ENCODE assay signal across 9 mouse cellular contexts in genomic region chr2:28688431-28688830, GRCm38 (mm10). TPM values are rescaled to one million over a fixed set of nuclear protein-coding genes. Genes with fewer than 3 reads are reported as not detected.
DNase-seq lines count a peak whose midpoint lies in the region; ATAC-seq and TF ChIP-seq lines count a peak whose summit lies in the region.
"Had no signal": no experiment of that assay in that cellular context is flagged by ENCODE, and none has a peak within 500 bp of the region (broad histone marks: within the 10 kb centered on the region; RNA-seq: fewer than 3 reads in every experiment).

No protein-coding gene starts in this region.

- TF ChIP-seq EP300 in lung, postnatal 0 days (IDR thresholded peaks at IDR 0.05) = no peak

- TF ChIP-seq POLR2A in cerebellum, adult 2 months (IDR thresholded peaks at IDR 0.05; ENCODE audit: borderline replicate concordance, insufficient read depth, low read length) = no peak
- TF ChIP-seq POLR2A in bone marrow macrophage, adult 2 months (IDR thresholded peaks at IDR 0.05; ENCODE audit: borderline replicate concordance, low read depth, low read length) = no peak

- intact Hi-C loops in left cerebral cortex, postnatal 4 days (cut with DNase I) = loop anchor here (10.0 kb wide), 1 partner anchor 156 kb away; the partner anchor contains the start of genes Ddx31 and Gtf3c4
- intact Hi-C loops in left cerebral cortex, postnatal 36 days (cut with DNase I) = loop anchor here (5.0 kb wide), 1 partner anchor 154 kb away; the partner anchor contains the start of genes Ddx31 and Gtf3c4

- WGBS in cerebellum, adult 2 months = 50% methylated on average over 3 of the region's 3 CpGs
- 33% methylated on average over 3 of the region's 3 CpGs for WGBS in lung, postnatal 0 days

- no peak overlapping the region for H3K4me3 ChIP-seq in cerebellum, adult 2 months (replicated peaks; ENCODE audit: insufficient read depth, low read depth, low read length)
- no peak overlapping the region for H3K4me3 ChIP-seq in bone marrow macrophage, adult 2 months (ENCODE audit: insufficient read depth, low read length)
- H3K4me3 ChIP-seq in lung, postnatal 0 days (ENCODE audit: low read depth, low read length) = no peak overlapping the region
- H3K4me3 ChIP-seq: heart, embryonic 15.5 days had no signal

- H3K27me3 ChIP-seq in cerebellum, adult 2 months (ENCODE audit: control insufficient read depth, insufficient read depth, low read length) = no peaks in the 10 kb centered on the region
- no peaks in the 10 kb centered on the region for H3K27me3 ChIP-seq in lung, postnatal 0 days (replicated peaks; ENCODE audit: insufficient read depth, low read length)
- H3K27me3 ChIP-seq: heart, embryonic 15.5 days had no signal

- TF ChIP-seq CTCF in cerebellum, adult 2 months (IDR thresholded peaks at IDR 0.05; ENCODE audit: borderline replicate concordance, insufficient read depth, low read depth, low read length) = peak; percentile 62
- TF ChIP-seq CTCF in bone marrow macrophage, adult 2 months (IDR thresholded peaks at IDR 0.05; ENCODE audit: low read depth, low read length) = peak; percentile 46; the same call in 1 of the 2 replicates
- TF ChIP-seq CTCF in lung, postnatal 0 days (IDR thresholded peaks at IDR 0.05) = peak; percentile 81

- ATAC-seq in cerebellum, adult (ENCODE audit: insufficient number of reproducible peaks, low FRiP score, low TSS enrichment) = no peak
- no peak; the same call in 1 of the 2 replicates for ATAC-seq in lung, postnatal 0 days

- no peaks in the 10 kb centered on the region for H3K9me3 ChIP-seq in lung, postnatal 0 days (ENCODE audit: low read length)
- H3K9me3 ChIP-seq: heart, embryonic 15.5 days had no signal

- no peak overlapping the region for H3K9ac ChIP-seq in lung, postnatal 0 days (replicated peaks; ENCODE audit: low read depth)
- H3K9ac ChIP-seq: heart, embryonic 15.5 days had no signal

- H3K4me2 ChIP-seq in lung, postnatal 0 days (replicated peaks; ENCODE audit: low read depth, low read length) = no peak overlapping the region
- H3K4me2 ChIP-seq: heart, embryonic 15.5 days had no signal

- no peaks in the 10 kb centered on the region for H3K4me1 ChIP-seq in cerebellum, adult 2 months (ENCODE audit: control insufficient read depth, insufficient read depth, low read length)
- H3K4me1 ChIP-seq in bone marrow macrophage, adult 2 months (ENCODE audit: control insufficient read depth, insufficient read depth, low read length) = no peaks in the 10 kb centered on the region
- H3K4me1 ChIP-seq in lung, postnatal 0 days (ENCODE audit: insufficient read depth, low read depth, low read length) = no peaks in the 10 kb centered on the region
- H3K4me1 ChIP-seq: heart, embryonic 15.5 days had no signal

- peaks cover 18% of the 10 kb centered on the region; the same call in 1 of the 2 replicates for H3K36me3 ChIP-seq in lung, postnatal 0 days (ENCODE audit: insufficient read depth, low read length)

- DNase-seq in cerebellum, adult 2 months = no peak
- DNase-seq in left cerebral cortex, postnatal 4 days = peak; percentile 55
- DNase-seq in left cerebral cortex, postnatal 36 days (ENCODE audit: low spot score in 2 of 2) = no peak
- peak; percentile 42 for DNase-seq in lung, postnatal 0 days (ENCODE audit: low spot score)
- no peak for DNase-seq in ovary, postnatal 36 days (ENCODE audit: low spot score)
- no peak for DNase-seq in frontal cortex, postnatal 14 days (ENCODE audit: low spot score in 2 of 2)

- no peak overlapping the region for H3K27ac ChIP-seq in cerebellum, adult 2 months (ENCODE audit: insufficient read depth, low read length)
- H3K27ac ChIP-seq in bone marrow macrophage, adult 2 months (ENCODE audit: insufficient read depth, low read depth, low read length) = no peak overlapping the region
- no peak overlapping the region for H3K27ac ChIP-seq in lung, postnatal 0 days (ENCODE audit: low read length)
- H3K27ac ChIP-seq: heart, embryonic 15.5 days had no signal

RNA-seq across cellular contexts. Expression of gene Spaca9, which starts 11.1 kb away (rescaled TPM):
- 0.61 and 1.5 TPM in 2 replicates for polyA plus RNA-seq in cerebellum, adult 2 months (2012; rRNA removed)
- total RNA-seq in left cerebral cortex, postnatal 4 days (2021) = not detected
- not detected for total RNA-seq in left cerebral cortex, postnatal 36 days (2021)
- 4.8 and 5.9 TPM in 2 replicates for polyA plus RNA-seq in bone marrow macrophage, adult 2 months (2012; ENCODE audit: insufficient read depth, insufficient read length, missing spikeins)
- 21.2 and 26.3 TPM in 2 replicates for polyA plus RNA-seq in lung, postnatal 0 days (2015; fragmentation: Nextera tagmentation; extraction: Ambion mirVana)

RNA-seq across cellular contexts. Expression of gene Ak8, which starts 11.5 kb away (rescaled TPM):
- polyA plus RNA-seq in cerebellum, adult 2 months (2012; rRNA removed) = 0.70 and 0.98 TPM in 2 replicates
- 1 to 10 TPM; 1.7 to 1.8 TPM for total RNA-seq in left cerebral cortex, postnatal 4 days (2021)
- total RNA-seq in left cerebral cortex, postnatal 36 days (2021) = 1 to 10 TPM; 1.6 to 1.7 TPM
- polyA plus RNA-seq in bone marrow macrophage, adult 2 months (2012; ENCODE audit: insufficient read depth, insufficient read length, missing spikeins) = 2.5 and 2.6 TPM in 2 replicates
- 8.7 and 10.9 TPM in 2 replicates for polyA plus RNA-seq in lung, postnatal 0 days (2015; fragmentation: Nextera tagmentation; extraction: Ambion mirVana)

RNA-seq across cellular contexts. Expression of gene Tsc1, which starts 47.4 kb away (rescaled TPM):
- 34.4 and 34.9 TPM in 2 replicates for polyA plus RNA-seq in cerebellum, adult 2 months (2012; rRNA removed)
- 10 to 100 TPM; 56.9 to 58.6 TPM for total RNA-seq in left cerebral cortex, postnatal 4 days (2021)
- total RNA-seq in left cerebral cortex, postnatal 36 days (2021) = 10 to 100 TPM; 48.4 to 60.7 TPM
- 19.0 and 21.4 TPM in 2 replicates for polyA plus RNA-seq in bone marrow macrophage, adult 2 months (2012; ENCODE audit: insufficient read depth, insufficient read length, missing spikeins)
- polyA plus RNA-seq in lung, postnatal 0 days (2015; fragmentation: Nextera tagmentation; extraction: Ambion mirVana) = 7.3 and 8.7 TPM in 2 replicates

Comparison
In these comparisons a context has a peak if more than half of its experiments do, and no peak if none do; other contexts are left out.
1. DNase-seq: peak in left cerebral cortex, postnatal 4 days (single experiment) and lung, postnatal 0 days (single experiment); none in cerebellum, adult 2 months (0 of 2), left cerebral cortex, postnatal 36 days (0 of 2), ovary, postnatal 36 days (single experiment) and frontal cortex, postnatal 14 days (0 of 2).
2. Peak in every context shown above with its lines, with median percentiles within 50 percentile points of each other: CTCF ChIP-seq.